9 mouse cellular contexts compared by ENCODE assay signal in the genomic region with DNA sequence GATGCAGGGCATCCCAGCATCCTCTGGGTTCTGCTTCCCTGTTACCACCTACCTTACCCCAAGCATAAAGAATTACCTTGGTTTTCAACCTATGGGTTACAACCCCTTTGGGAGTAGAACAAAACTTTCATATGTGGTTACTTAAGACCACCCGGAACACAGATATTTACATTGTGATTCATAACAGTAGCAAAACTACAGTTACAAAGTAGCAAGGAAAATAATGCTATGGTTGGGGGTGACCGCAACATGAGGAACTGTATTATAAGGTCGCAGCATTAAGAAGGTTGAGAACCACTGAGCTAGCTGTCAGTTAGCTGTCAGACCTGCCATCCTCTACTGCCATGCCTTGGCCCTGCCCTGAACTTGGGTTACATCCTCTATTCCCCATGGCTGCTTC. TPM values are rescaled to one million over a fixed set of nuclear protein-coding genes. Genes with fewer than 3 reads are reported as not detected.
DNase-seq lines count a peak whose midpoint lies in the region; ATAC-seq and TF ChIP-seq lines count a peak whose summit lies in the region.
"Had no signal": no experiment of that assay in that cellular context is flagged by ENCODE, and none has a peak within 500 bp of the region (broad histone marks: within the 10 kb centered on the region; RNA-seq: fewer than 3 reads in every experiment).

No protein-coding gene starts in this region.

- H3K36me3 ChIP-seq in kidney, postnatal 0 days (ENCODE audit: insufficient read depth, low read length) = peaks cover 9% of the 10 kb centered on the region
- peaks cover 28% of the 10 kb centered on the region for H3K36me3 ChIP-seq in embryonic facial prominence, embryonic 14.5 days (ENCODE audit: control insufficient read depth, insufficient read depth, low read length)
- peaks cover 7% of the 10 kb centered on the region; the same call in 1 of the 2 replicates for H3K36me3 ChIP-seq in hindbrain, embryonic 11.5 days (ENCODE audit: control insufficient read depth, insufficient read depth, low read length)
- H3K36me3 ChIP-seq in midbrain, embryonic 16.5 days (ENCODE audit: control insufficient read depth, insufficient read depth, low read length) = peaks cover 10% of the 10 kb centered on the region; the same call in 1 of the 2 replicates

- 94% methylated on average over 3 of the region's 3 CpGs for WGBS in kidney, postnatal 0 days
- 90% methylated on average over 3 of the region's 3 CpGs for WGBS in embryonic facial prominence, embryonic 14.5 days
- WGBS in hindbrain, embryonic 11.5 days = 99% methylated on average over 3 of the region's 3 CpGs
- WGBS in midbrain, embryonic 16.5 days = 94% methylated on average over 3 of the region's 3 CpGs

- no peak overlapping the region for H3K4me3 ChIP-seq in kidney, postnatal 0 days (replicated peaks; ENCODE audit: low read depth, low read length)
- H3K4me3 ChIP-seq in embryonic facial prominence, embryonic 14.5 days (ENCODE audit: low read depth, low read length) = no peak overlapping the region
- H3K4me3 ChIP-seq in hindbrain, embryonic 11.5 days (ENCODE audit: low read depth, low read length) = no peak overlapping the region
- no peak overlapping the region for H3K4me3 ChIP-seq in midbrain, embryonic 16.5 days (ENCODE audit: low read depth, low read length)

- H3K9ac ChIP-seq in kidney, postnatal 0 days (ENCODE audit: low read depth, low read length) = no peak overlapping the region
- peak overlapping the region; percentile 94; the same call in 1 of the 2 replicates for H3K9ac ChIP-seq in embryonic facial prominence, embryonic 14.5 days (ENCODE audit: low read depth, low read length)
- no peak overlapping the region for H3K9ac ChIP-seq in hindbrain, embryonic 11.5 days (ENCODE audit: low read depth, low read length)
- H3K9ac ChIP-seq in midbrain, embryonic 16.5 days (ENCODE audit: low read depth, low read length) = no peak overlapping the region

- no peak for ATAC-seq in kidney, postnatal 0 days (replicated peaks; ENCODE audit: low FRiP score, low read depth)
- ATAC-seq in embryonic facial prominence, embryonic 14.5 days (ENCODE audit: low read depth) = no peak
- no peak for ATAC-seq in hindbrain, embryonic 11.5 days (ENCODE audit: low FRiP score)
- no peak for ATAC-seq in midbrain, embryonic 16.5 days
- ATAC-seq in monocyte, adult 5-6 weeks (replicated peaks; ENCODE audit: insufficient number of reproducible peaks, low FRiP score, low TSS enrichment, poor library complexity, severe bottlenecking) = no peak

- H3K9me3 ChIP-seq in kidney, postnatal 0 days (replicated peaks; ENCODE audit: low read length) = no peaks in the 10 kb centered on the region
- no peaks in the 10 kb centered on the region for H3K9me3 ChIP-seq in embryonic facial prominence, embryonic 14.5 days (ENCODE audit: control insufficient read depth, low read length)
- no peaks in the 10 kb centered on the region for H3K9me3 ChIP-seq in hindbrain, embryonic 11.5 days (ENCODE audit: control insufficient read depth, low read length)
- H3K9me3 ChIP-seq in midbrain, embryonic 16.5 days (replicated peaks; ENCODE audit: control insufficient read depth, low read length, poor library complexity, severe bottlenecking) = no peaks in the 10 kb centered on the region

- H3K27ac ChIP-seq in kidney, postnatal 0 days = 0 out of 2 replicates have a peak overlapping the region, but pooled peaks have one; percentile 56
- no peak overlapping the region for H3K27ac ChIP-seq in embryonic facial prominence, embryonic 14.5 days (replicated peaks; ENCODE audit: low read depth, low read length)
- no peak overlapping the region for H3K27ac ChIP-seq in hindbrain, embryonic 11.5 days (ENCODE audit: low read depth, low read length)
- H3K27ac ChIP-seq in midbrain, embryonic 16.5 days (ENCODE audit: low read length) = no peak overlapping the region

- H3K4me1 ChIP-seq in kidney, postnatal 0 days (replicated peaks; ENCODE audit: insufficient read depth, low read length) = peaks cover 21% of the 10 kb centered on the region
- peaks cover 27% of the 10 kb centered on the region for H3K4me1 ChIP-seq in embryonic facial prominence, embryonic 14.5 days (ENCODE audit: control insufficient read depth, insufficient read depth, low read length)
- H3K4me1 ChIP-seq in hindbrain, embryonic 11.5 days (replicated peaks; ENCODE audit: control insufficient read depth, insufficient read depth, low read length) = peaks cover 8% of the 10 kb centered on the region
- H3K4me1 ChIP-seq in midbrain, embryonic 16.5 days (ENCODE audit: control insufficient read depth, insufficient read depth, low read length) = peaks cover 60% of the 10 kb centered on the region

- TF ChIP-seq CTCF in kidney, postnatal 0 days (IDR thresholded peaks at IDR 0.05; ENCODE audit: low read depth) = no peak

- H3K4me2 ChIP-seq in kidney, postnatal 0 days (ENCODE audit: low read length) = no peak overlapping the region
- H3K4me2 ChIP-seq in embryonic facial prominence, embryonic 14.5 days (ENCODE audit: low read depth, low read length) = peak overlapping the region; percentile 60
- H3K4me2 ChIP-seq in hindbrain, embryonic 11.5 days (replicated peaks; ENCODE audit: low read depth, low read length) = peak overlapping the region; percentile 74; the same call in 1 of the 2 replicates
- H3K4me2 ChIP-seq in midbrain, embryonic 16.5 days (ENCODE audit: low read length) = peak overlapping the region; percentile 73

- DNase-seq in kidney, postnatal 0 days (ENCODE audit: low spot score) = no peak
- no peak for DNase-seq in kidney, adult 11 months
- no peak for DNase-seq in embryonic facial prominence, embryonic 14.5 days (ENCODE audit: low spot score)
- DNase-seq in hindbrain, embryonic 11.5 days (ENCODE audit: low spot score) = no peak
- DNase-seq in adrenal gland, postnatal 36 days = no peak
- DNase-seq in right cerebral cortex, adult 18-20 months = no peak
- DNase-seq: cerebellum, adult 8-10 months had no signal

- H3K27me3 ChIP-seq in kidney, postnatal 0 days (ENCODE audit: insufficient read depth, low read length) = no peaks in the 10 kb centered on the region
- no peaks in the 10 kb centered on the region for H3K27me3 ChIP-seq in embryonic facial prominence, embryonic 14.5 days (replicated peaks; ENCODE audit: control insufficient read depth, insufficient read depth, low read length)
- H3K27me3 ChIP-seq in hindbrain, embryonic 11.5 days (ENCODE audit: control insufficient read depth, insufficient read depth, low read length) = no peaks in the 10 kb centered on the region
- no peaks in the 10 kb centered on the region for H3K27me3 ChIP-seq in midbrain, embryonic 16.5 days (ENCODE audit: control insufficient read depth, insufficient read depth, low read depth, low read length)

RNA-seq across cellular contexts. Expression of a gene that starts 2.7 kb away (rescaled TPM):
- 137 and 145 TPM in 2 replicates for polyA plus RNA-seq in kidney, postnatal 0 days (2015; fragmentation: Nextera tagmentation; extraction: Ambion mirVana)
- 88.9 and 101 TPM in 2 replicates for polyA plus RNA-seq in embryonic facial prominence, embryonic 14.5 days (2014; fragmentation: Nextera tagmentation; extraction: Ambion mirVana)
- polyA plus RNA-seq in hindbrain, embryonic 11.5 days (2014; fragmentation: Nextera tagmentation; extraction: Ambion mirVana) = 71.4 and 71.6 TPM in 2 replicates
- polyA plus RNA-seq in midbrain, embryonic 16.5 days (2015; fragmentation: Nextera tagmentation; extraction: Ambion mirVana) = 22.7 and 25.4 TPM in 2 replicates
- total RNA-seq in monocyte, adult 5-6 weeks (2017) = 68.7 to 164 TPM (median 135 TPM) in 3 replicates
- total RNA-seq in adrenal gland, postnatal 36 days (2021) = 10 to 100 TPM; 47.4 to 51.1 TPM

RNA-seq across cellular contexts. Expression of a gene that starts 7.9 kb away (rescaled TPM):
- polyA plus RNA-seq in kidney, postnatal 0 days (2015; fragmentation: Nextera tagmentation; extraction: Ambion mirVana) = 31.0 and 32.9 TPM in 2 replicates
- 46.9 and 55.5 TPM in 2 replicates for polyA plus RNA-seq in embryonic facial prominence, embryonic 14.5 days (2014; fragmentation: Nextera tagmentation; extraction: Ambion mirVana)
- polyA plus RNA-seq in hindbrain, embryonic 11.5 days (2014; fragmentation: Nextera tagmentation; extraction: Ambion mirVana) = 96.5 and 113 TPM in 2 replicates
- 129 and 134 TPM in 2 replicates for polyA plus RNA-seq in midbrain, embryonic 16.5 days (2015; fragmentation: Nextera tagmentation; extraction: Ambion mirVana)
- 20.7 to 30.3 TPM (median 27.4 TPM) in 3 replicates for total RNA-seq in monocyte, adult 5-6 weeks (2017)
- total RNA-seq in adrenal gland, postnatal 36 days (2021) = 10 to 100 TPM; 13.8 to 14.4 TPM
